Mouse (Mus musculus): Measurements from ENCODE around the gene Pet117. TPM values are rescaled to one million over a fixed set of nuclear protein-coding genes. Genes with fewer than 3 reads are reported as not detected.

The Pet117 gene
- total and polyA plus RNA-seq, 3 experiments: not detected

GRCm38 (mm10) chr2:144371566-144371965, 2.8 kb downstream of the Pet117 start:
- H3K9me3 ChIP-seq (replicated peaks; ENCODE audit: insufficient read depth, low read length): no peaks in the 10 kb centered on the region
- H3K27me3 ChIP-seq (ENCODE audit: control insufficient read depth in 1 of 2, insufficient read depth in 2 of 2, low read length in 2 of 2): no peaks in the 10 kb centered on the region; a peak in 1 of 4 replicates
- peaks cover 10 to 12% of the 10 kb centered on the region in 2 experiments for H3K36me3 ChIP-seq (ENCODE audit: control insufficient read depth in 1 of 2, insufficient read depth in 2 of 2, low read length in 2 of 2)
- TF ChIP-seq RCOR1 (IDR thresholded peaks at IDR 0.05; ENCODE audit: low read depth, low read length): no peak
- no peak for TF ChIP-seq ELF1 (IDR thresholded peaks at IDR 0.05; ENCODE audit: low read depth, low read length)
- no peak for TF ChIP-seq MYC (IDR thresholded peaks at IDR 0.05; ENCODE audit: low read depth, low read length)
- TF ChIP-seq MAZ (IDR thresholded peaks at IDR 0.05; ENCODE audit: low read depth, low read length): no peak
- TF ChIP-seq BHLHE40 (IDR thresholded peaks at IDR 0.05; ENCODE audit: borderline replicate concordance, low read depth, low read length): no peak
- no peak for TF ChIP-seq POLR2A (IDR thresholded peaks at IDR 0.05; ENCODE audit: control insufficient read depth in 1 of 2, insufficient read depth in 1 of 2, low read depth in 1 of 2, low read length in 2 of 2, poor library complexity in 1 of 2)
- TF ChIP-seq EP300 (IDR thresholded peaks at IDR 0.05; ENCODE audit: low read depth in 1 of 2, low read length in 2 of 2): no peak
- TF ChIP-seq NELFE (IDR thresholded peaks at IDR 0.05; ENCODE audit: low read depth, low read length): no peak
- TF ChIP-seq CHD2 (IDR thresholded peaks at IDR 0.05; ENCODE audit: low read length): no peak
- no peak for TF ChIP-seq USF1 (IDR thresholded peaks at IDR 0.05; ENCODE audit: low read depth, low read length)
- no peak for TF ChIP-seq TCF12 (IDR thresholded peaks at IDR 0.05; ENCODE audit: low read depth, low read length)
- no peak for TF ChIP-seq MAX (IDR thresholded peaks at IDR 0.05; ENCODE audit: low read length)
- no peak for TF ChIP-seq RAD21 (IDR thresholded peaks at IDR 0.05; ENCODE audit: low read depth, low read length)
- TF ChIP-seq POLR2AphosphoS2 (IDR thresholded peaks at IDR 0.05; ENCODE audit: low read length): no peak
- no peak for TF ChIP-seq USF2 (IDR thresholded peaks at IDR 0.05; ENCODE audit: borderline replicate concordance in 1 of 2, insufficient read depth in 1 of 2, low read depth in 1 of 2, low read length in 2 of 2)
- no peak for TF ChIP-seq MYB (IDR thresholded peaks at IDR 0.05; ENCODE audit: low read depth, low read length)
- no peak for TF ChIP-seq ZC3H11A (IDR thresholded peaks at IDR 0.05; ENCODE audit: low read depth, low read length)
- peaks cover 24% of the 10 kb centered on the region for H3K79me2 ChIP-seq (ENCODE audit: control insufficient read depth, insufficient read depth, low read length, poor library complexity)
- H3K4me1 ChIP-seq (ENCODE audit: control insufficient read depth in 1 of 2, insufficient read depth in 2 of 2, low read length in 2 of 2): peaks cover 3 to 7% of the 10 kb centered on the region in 2 experiments; a peak in 3 of 4 replicates
- no peak overlapping the region for H3K27ac ChIP-seq (ENCODE audit: control insufficient read depth, low read depth, low read length)
- H3K4me3 ChIP-seq (ENCODE audit: control insufficient read depth in 1 of 2, insufficient read depth in 1 of 2, low read depth in 2 of 2, low read length in 2 of 2): no peak overlapping the region
- no peak overlapping the region for H3K9ac ChIP-seq (ENCODE audit: control insufficient read depth, low read depth, low read length, poor library complexity, severe bottlenecking)
- no peak for DNase-seq (ENCODE audit: low read depth, low spot score)

- no peak for DNase-seq (ENCODE audit: low read depth, low spot score)
- TF ChIP-seq NELFE (IDR thresholded peaks at IDR 0.05; ENCODE audit: low read depth, low read length): no peak
- TF ChIP-seq JUND (IDR thresholded peaks at IDR 0.05; ENCODE audit: low read depth, low read length): no peak
- no peak for TF ChIP-seq ETS1 (IDR thresholded peaks at IDR 0.05; ENCODE audit: low read depth, low read length)
- TF ChIP-seq E2F4 (IDR thresholded peaks at IDR 0.05; ENCODE audit: borderline replicate concordance, low read depth, low read length): no peak
- TF ChIP-seq ZNF384 (IDR thresholded peaks at IDR 0.05; ENCODE audit: low read depth, low read length): no peak
- TF ChIP-seq CHD1 (IDR thresholded peaks at IDR 0.05; ENCODE audit: low read depth, low read length): no peak
- TF ChIP-seq RCOR1 (IDR thresholded peaks at IDR 0.05; ENCODE audit: low read depth, low read length): no peak
- no peak for TF ChIP-seq KAT2A (conservative IDR thresholded peaks at IDR 0.05; ENCODE audit: low read depth, low read length)
- no peak for TF ChIP-seq RAD21 (IDR thresholded peaks at IDR 0.05; ENCODE audit: low read depth, low read length)
- no peak for TF ChIP-seq UBTF (IDR thresholded peaks at IDR 0.05; ENCODE audit: borderline replicate concordance, insufficient read depth, low read depth, low read length)
- no peak for TF ChIP-seq POLR2A (IDR thresholded peaks at IDR 0.05; ENCODE audit: control insufficient read depth in 1 of 2, insufficient read depth in 1 of 2, low read depth in 1 of 2, low read length in 2 of 2, poor library complexity in 1 of 2)
- no peak for TF ChIP-seq TCF12 (IDR thresholded peaks at IDR 0.05; ENCODE audit: low read depth, low read length)
- TF ChIP-seq ZMIZ1 (IDR thresholded peaks at IDR 0.05; ENCODE audit: low read depth, low read length): no peak
- no peak for TF ChIP-seq USF1 (IDR thresholded peaks at IDR 0.05; ENCODE audit: low read depth, low read length)
- Histone ChIP-seq H3K9me3 (replicated peaks; ENCODE audit: insufficient read depth, low read length) (no peaks in the 10 kb centered on the region), H3K4me3 (ENCODE audit: control insufficient read depth in 1 of 2, insufficient read depth in 1 of 2, low read depth in 2 of 2, low read length in 2 of 2) (no peak overlapping the region), H3K36me3 (ENCODE audit: control insufficient read depth in 1 of 2, insufficient read depth in 2 of 2, low read length in 2 of 2) (peaks cover 10 to 16% of the 10 kb centered on the region in 2 experiments), H3K27ac (ENCODE audit: control insufficient read depth, low read depth, low read length) (no peak overlapping the region), H3K79me2 (ENCODE audit: control insufficient read depth, insufficient read depth, low read length, poor library complexity) (peaks cover 24% of the 10 kb centered on the region), H3K27me3 (ENCODE audit: control insufficient read depth in 1 of 2, insufficient read depth in 2 of 2, low read length in 2 of 2) (no peaks in the 10 kb centered on the region), H3K9ac (ENCODE audit: control insufficient read depth, low read depth, low read length, poor library complexity, severe bottlenecking) (no peak overlapping the region), H3K4me1 (ENCODE audit: control insufficient read depth in 1 of 2, insufficient read depth in 2 of 2, low read length in 2 of 2) (peaks cover 3 to 7% of the 10 kb centered on the region in 2 experiments; a peak in 3 of 4 replicates)
Observed at GRCm38 (mm10) chr2:144373063-144373462, 4.3 kb downstream of the Pet117 start.

Measured in MEL (cell line).